Mouse (Mus musculus) heart, postnatal 10 days (tissue): ENCODE measurements around the gene Msi1. TPM values are rescaled to one million over a fixed set of nuclear protein-coding genes. Genes with fewer than 3 reads are reported as not detected.
"Not testable (repeated sequence)": the region's sequence is repeated elsewhere in the genome, so short reads cannot be mapped to it uniquely, and the experiment has no call there.

ENCODE experiments used
- DNase-seq, 2 experiments: peaks; one replicate each; pipeline ENCODE4 v3.0.0; 2021
- intact Hi-C: fragments of 180-260 bp; cut with DNase I; formaldehyde crosslinking; loops from one replicate; pipeline ENCODE4 v1.15.1; 2025
- total RNA-seq, 2 experiments: library from RNA; stranded (reverse); gene quantifications; 2 replicates each; pipeline ENCODE4 v1.2.3; 2021

Gene Msi1
- total RNA-seq, 2 experiments from 2014 or later, result 3.1 to 4.3 TPM

DNA sequence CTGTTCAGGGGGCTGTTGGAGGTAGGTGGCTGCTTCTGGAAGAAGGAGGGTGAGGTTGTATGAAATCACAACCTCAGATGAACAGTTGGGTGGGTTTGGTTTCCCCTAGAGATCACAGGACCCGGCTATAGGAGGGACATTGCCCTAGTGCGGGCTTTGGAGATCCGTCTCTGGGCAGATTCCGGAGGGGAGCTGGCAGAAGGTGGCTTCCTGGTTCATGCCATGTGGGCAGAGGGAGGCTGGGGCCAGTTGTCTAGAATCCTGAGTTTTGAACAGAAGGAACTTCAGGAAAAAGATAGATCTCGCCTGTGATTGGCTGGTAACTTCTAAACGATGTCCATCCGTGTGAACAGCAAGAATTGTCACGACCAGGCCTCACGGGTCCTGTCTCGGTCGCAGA lies 3.0 kb downstream of the Msi1 start:
- intact Hi-C loops, result no loop called here

DNA sequence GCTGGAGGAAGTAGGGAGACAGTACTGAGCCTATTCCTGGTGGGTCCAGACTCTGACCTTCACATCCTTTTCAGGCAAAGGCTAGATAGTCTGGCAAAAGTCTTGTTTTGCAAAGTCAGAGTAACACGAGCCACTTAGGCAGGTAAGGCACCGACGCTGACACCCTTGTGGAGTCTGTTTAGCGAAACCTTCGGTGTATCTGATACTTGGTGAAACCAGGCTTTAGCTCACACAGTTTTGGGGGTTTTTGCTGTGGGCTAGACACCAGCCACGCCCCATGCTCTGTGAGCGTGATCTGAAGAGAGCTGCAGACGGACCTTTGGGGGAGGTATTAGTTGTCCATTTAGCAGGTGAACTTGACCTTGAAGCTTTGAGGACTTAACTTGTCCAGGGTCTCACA lies 3.8 kb downstream of the Msi1 start:
- intact Hi-C loops, result no loop called here
- DNase-seq, result no peak

More for the DNA sequence above, 3.0 kb downstream of the Msi1 start:
- DNase-seq, result no peak

DNA sequence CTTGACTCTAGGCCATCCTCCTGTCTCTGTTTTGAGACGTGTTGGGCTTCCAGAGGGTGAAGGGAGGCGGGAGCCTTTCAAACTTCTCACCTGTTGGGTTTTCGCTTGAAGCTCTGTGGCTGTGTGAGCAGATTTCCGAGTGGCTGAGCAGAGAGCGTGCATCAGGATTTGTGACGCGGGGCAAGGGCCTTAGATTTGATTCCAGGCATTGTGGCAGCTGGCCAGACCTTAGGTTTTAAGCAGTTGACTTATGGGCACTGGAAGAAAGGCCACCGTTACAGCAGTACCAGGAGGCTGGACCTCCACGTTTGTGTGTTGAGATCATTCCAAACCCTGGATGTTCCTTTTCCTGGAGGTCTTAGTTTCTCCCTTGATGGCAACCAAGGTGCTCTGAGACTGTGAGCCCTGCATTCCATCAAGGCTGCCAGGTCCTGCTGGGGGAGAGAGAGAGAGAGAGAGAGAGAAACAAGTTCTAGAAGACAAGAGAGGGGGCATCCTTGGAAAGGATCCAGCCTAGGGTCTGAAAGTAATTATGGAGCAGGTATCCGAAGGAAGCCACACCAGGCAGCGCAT lies 5.0 kb downstream of the Msi1 start:
- intact Hi-C loops, result no loop called here
- DNase-seq, result no peak

DNA sequence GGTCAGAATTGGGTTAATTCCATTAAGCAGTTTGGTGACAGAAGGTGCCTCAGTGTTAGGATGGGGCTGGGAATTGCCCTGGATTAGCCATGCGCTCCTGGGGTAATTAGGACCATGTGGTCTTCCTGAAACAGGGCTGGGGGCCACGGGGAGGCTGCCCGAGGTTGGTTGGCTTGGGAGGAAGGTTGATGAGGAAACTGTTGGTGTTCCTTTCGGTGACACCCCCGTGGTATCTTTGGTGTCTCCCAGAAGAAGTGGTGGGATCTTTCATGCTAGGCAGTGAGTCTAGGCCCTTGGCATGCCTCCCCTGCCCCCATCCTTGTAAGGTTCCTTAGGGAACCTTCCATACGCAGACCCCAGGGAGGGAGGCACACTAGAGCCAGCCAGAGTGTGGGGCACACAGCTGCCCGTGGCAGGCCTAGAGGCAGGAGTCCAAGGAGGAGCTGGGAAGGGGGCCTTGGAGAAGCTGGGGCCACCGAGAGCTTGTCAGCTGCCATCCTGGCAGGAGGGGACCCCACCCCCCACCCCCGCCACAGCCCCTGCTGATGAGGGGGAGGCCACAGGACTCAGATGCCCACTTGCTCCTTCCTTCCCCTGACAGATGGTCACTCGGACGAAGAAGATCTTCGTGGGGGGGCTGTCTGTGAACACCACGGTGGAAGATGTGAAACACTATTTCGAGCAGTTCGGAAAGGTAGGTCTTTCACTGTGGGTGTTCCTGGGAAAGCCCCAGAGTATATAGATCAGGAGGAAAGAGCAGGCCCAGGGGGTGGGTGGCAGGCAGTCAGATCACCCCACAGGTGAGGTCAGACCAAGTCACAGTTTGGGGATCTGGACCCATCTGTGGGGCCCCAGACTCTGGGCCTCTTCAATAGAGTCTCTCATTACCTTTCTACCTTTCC lies 5.7 kb downstream of the Msi1 start:
- intact Hi-C loops, result no loop called here
- DNase-seq, result no peak

DNA sequence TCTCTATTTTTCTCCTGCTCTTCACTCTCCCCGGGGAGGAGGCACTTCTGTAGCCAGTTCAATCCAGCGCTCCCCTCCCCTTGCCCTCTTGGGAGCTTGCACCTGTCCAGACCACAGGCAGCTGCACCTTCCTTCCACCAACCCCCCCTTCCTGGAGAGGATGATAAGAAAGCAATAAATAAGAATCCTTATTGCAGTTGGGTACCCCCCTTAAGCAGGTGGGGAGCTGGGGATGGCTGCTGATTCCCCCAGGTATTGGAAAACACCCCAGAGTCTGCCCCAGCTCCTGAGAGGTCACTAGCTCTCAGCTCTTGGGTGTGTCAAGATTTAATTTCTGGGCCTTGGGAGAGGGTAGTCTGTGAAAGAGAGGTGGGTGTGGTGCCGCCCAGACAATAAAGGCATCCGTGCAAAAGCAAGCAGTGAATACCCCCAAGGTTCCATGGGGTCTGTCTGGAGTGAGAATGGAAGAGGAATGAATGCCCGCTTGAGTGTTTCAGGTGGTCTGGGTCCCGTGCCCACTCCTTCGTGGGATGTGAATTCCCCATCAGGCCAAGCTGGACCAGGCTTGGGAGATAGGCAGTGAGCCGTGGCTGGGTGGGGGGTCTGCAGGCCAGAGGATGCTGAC lies 6.5 kb downstream of the Msi1 start:
- intact Hi-C loops, result no loop called here
- DNase-seq, result no peak

DNA sequence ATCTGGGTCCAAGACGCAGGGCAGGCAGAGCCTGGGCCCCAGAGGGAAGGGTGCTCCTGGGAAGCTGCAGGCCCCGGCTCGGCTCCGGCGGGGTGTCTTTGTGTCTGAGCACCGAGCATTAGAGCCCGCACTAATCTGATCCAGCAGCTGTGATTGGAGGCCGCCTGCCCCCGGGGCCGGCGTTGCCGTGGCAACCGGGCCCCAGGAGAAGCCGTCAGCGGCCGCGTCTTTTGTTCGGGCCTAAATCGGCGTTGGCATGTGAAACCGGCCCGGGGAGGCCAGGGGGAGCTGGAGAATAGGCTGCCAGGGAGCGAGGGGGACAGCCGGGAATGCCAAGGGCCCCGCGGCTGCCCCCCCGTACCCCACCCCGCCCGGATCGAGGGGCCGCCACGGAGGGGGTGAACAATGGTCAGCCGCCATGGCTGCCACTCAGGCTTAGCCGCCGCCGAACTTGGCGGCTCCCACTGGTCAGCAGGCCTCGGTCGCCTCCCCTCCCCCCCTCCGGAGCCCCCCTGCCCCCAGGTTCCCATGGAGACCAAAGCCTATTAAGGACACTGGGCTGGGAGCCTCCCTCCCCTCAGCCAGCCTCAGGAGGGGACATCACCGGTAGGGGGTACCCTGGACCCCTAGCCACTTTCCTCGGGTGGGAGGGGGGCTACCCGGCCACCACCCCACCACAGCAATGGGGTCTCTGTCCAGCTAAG lies 7.2 kb downstream of the Msi1 start:
- intact Hi-C loops, result no loop called here
- peak; percentile 48 to 54 for DNase-seq

DNA sequence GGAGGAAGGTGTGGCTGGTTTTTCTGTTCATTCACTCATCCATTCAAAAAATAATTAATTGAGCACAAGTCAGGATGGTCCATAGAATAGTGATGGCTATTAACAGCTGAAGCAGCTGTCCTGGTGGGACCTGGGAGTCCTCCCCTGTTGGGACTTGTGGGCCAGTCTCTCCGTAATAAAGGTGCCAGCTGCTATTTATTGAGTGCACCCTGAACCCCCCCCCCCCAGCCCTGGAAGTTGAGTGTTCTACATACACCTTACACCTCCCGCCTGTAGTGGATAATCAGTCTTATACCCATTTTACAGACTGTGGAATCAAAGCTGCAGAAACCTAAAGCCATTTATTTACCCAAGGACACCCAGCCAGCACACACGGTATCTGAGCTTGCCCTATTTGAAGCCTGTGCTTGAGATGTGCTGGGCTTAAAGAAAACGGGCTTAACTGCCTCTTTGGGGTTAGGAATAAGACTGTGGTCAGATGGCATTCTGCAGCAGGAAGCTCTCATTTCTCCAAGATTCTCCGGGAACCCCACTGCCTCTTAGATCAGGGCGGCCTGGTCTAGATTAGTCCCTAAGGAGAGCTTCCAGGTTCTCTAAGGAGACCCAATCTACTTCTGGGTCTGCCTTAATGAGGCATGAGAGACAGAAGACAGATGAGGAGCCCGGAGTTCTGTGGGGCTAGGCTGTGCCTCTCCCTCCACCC lies 8.0 kb downstream of the Msi1 start:
- DNase-seq, result no peak
- intact Hi-C loops, result no loop called here

DNA sequence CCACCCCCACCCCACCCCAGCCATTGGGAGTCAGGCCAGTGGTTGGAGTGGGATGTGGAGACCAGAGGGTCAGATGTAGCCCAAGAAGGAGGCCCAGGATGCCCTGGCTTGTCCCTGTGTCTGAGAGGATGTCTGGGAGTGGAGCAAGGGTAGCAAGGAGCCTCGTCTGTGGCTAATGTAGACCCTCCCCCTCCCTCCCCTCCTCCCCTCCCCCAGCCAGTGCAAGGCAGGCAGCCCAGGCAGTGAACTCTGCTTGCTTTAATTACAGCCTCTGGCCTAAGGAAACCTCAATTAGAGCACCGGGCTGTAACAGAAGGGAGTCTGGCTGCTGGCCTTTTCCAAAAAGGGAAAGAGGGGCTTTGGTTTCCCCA lies 8.5 kb downstream of the Msi1 start:
- DNase-seq, result no peak
- intact Hi-C loops, result no loop called here

DNA sequence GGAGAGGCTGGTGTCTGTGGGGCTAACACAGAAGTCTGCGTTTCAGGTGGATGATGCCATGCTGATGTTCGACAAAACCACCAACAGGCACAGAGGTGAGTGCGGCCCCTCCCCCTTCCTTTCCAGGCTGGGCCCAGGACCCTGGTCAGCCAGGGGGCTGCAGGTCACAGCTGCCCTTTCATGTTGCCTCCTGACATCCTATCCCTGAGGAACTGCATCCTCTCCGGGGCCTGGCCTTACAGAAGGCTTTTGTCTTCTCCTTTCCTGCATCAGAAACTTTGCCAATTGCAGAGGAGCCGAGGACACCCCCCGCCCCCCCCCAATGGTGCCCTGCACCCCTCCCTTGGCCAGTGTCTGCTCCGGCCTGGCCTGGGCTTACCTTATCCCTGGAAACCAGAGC lies 9.3 kb downstream of the Msi1 start:
- no peak for DNase-seq
- intact Hi-C loops, result no loop called here

DNA sequence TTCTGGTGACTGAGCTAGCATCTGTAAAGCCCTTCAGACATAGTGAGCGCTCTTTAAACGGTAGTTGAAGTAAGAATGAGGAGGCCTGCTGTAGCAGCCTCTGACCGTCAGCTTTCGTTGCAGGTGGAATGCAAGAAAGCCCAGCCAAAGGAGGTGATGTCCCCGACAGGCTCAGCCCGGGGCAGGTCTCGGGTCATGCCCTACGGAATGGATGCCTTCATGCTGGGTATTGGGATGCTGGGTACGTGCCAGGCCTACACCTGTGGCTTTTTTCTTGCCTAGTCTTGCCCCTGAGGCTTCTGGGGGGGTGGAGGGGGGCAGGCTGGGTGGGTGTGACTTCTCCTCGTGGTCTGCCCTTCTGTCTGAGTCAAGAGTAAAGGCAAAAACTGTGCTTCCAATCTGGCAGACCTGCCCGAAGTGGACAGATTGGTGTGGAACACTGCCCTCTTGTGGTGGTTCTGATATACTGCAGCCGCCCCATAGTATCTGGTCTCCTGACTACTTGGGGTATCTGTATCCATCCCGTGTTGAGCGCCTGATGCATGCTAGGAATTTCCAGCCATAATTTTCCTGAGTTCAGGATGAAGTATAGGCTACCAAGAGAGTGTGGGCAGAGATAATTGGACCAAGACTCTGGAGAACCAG lies 11.9 kb downstream of the Msi1 start:
- intact Hi-C loops, result loop anchor here (1.0 kb wide), 1 partner anchor 82 kb away; no protein-coding TSS in a partner anchor
- peak; percentile 82 to 88 for DNase-seq

DNA sequence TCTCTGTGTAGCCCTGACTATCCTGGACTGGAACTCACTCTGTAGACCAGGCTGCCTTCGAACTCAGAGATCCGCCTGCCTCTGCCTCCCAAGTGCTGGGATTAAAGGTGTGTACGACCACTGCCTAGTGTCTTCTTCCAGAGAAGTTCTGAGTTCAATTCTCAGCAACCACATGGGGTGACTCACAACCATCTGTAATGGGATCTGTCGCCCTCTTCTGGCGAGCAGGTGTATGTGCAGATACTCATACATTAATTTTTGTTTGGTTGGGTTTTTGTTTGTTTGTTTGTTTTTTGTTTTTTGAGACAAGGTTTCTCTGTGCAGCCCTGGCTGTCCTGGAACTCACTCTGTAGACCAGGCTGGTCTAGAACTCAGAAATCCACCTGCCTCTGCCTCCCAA lies 13.3 kb downstream of the Msi1 start:
- DNase-seq, result peak in 1 of 2 experiments; percentile 22
- intact Hi-C loops, result not testable (repeated sequence)

DNA sequence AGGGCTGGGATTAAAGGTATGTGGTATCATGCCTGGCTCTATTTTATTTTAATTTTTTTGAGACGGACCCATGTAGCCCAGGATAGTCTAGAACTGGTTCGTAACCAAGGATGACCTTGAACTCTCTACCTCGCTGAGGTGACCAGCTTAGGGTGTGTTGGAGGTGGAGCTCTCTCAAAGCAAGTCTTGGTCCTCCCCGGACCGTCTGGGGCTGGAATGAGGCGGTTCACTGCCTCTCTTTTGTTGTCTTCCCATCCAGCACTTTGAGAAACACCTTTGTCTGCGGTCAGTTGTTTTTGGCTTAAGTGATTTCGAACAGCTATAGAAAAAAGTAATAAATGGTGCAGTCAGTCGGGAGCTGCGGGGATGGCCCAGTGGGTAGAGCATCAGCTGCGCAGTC lies 14.7 kb downstream of the Msi1 start:
- intact Hi-C loops, result no loop called here
- no peak for DNase-seq

DNA sequence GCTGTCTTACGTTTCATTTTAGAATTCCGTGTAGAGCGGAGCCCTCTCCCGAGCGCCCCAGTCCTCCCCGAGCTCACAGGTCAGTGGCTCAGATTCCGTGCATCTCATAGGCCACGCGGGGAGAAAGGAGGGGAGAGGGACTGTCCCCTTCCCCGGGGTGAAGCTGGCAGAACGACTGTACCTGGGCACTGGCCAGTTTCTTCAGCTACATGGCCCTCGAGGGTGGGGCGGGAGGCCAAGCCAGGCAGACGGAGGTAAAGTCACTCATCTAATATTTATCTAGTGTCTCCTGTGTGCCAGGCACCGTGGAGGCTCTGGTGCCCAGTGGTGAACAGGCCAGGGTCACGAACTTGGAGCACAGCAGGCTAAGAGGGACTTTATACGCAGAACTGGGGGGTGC lies 17.7 kb downstream of the Msi1 start:
- no peak for DNase-seq
- intact Hi-C loops, result no loop called here

DNA sequence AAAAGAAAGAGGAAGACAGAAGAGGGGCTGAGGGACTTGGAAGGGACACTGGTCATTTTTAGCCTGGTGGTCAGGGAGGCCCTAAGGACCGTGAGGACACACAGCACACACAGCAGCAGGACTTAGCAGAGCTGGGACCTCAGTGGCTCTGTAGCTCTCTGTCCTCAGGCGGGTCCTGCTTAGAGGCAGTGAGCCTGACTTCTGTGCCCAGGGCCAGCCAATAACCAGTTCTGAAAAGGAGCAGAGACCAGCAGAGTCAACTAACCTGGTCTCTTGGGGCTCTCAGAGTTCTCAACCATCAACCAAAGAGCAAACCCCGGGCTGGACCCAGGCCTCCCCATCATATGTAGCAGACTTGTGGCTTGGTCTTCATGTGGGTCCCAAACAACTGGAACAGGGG lies 19.8 kb downstream of the Msi1 start:
- intact Hi-C loops, result no loop called here
- no peak for DNase-seq

DNA sequence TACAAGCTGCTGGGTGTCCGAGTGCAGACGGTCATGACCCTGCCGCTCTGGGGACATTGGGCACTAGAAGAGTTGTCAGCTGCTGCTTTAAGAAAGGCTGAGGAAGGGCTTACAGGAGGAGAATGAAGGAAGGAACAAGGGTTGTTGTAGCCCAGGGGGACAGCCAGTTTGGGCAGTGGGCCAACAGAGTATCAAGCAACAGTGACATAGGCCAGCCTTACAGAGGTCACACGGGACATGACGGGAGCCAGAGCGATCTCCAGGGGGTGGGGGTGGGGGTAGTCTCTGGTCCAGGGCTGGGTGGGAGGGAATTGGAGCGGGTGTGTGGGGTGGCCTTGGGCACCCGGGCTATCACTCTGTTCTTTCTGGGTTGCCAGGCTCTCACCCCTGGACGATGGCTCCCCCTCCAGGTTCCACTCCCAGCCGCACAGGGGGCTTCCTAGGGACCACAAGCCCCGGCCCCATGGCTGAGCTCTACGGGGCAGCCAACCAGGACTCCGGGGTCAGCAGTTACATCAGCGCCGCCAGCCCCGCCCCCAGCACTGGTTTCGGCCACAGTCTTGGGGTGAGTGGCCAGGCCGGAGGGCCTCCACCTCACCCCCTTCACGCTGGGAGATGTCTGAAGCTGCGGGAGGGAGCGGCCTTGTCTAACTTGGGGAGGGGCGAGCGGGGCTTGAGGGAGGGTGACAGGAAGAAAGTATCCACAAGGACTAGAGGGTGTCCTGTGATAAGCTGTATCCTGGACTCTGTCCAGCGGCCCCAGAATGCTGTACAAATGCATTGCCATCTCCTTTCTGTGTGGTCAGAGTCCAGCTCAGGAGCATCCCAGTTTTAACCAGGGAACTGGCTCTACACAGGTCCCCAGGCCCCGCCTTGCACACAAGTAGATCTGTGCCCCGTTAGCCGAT lies 21.3 kb downstream of the Msi1 start:
- DNase-seq, result no peak
- intact Hi-C loops, result no loop called here

DNA sequence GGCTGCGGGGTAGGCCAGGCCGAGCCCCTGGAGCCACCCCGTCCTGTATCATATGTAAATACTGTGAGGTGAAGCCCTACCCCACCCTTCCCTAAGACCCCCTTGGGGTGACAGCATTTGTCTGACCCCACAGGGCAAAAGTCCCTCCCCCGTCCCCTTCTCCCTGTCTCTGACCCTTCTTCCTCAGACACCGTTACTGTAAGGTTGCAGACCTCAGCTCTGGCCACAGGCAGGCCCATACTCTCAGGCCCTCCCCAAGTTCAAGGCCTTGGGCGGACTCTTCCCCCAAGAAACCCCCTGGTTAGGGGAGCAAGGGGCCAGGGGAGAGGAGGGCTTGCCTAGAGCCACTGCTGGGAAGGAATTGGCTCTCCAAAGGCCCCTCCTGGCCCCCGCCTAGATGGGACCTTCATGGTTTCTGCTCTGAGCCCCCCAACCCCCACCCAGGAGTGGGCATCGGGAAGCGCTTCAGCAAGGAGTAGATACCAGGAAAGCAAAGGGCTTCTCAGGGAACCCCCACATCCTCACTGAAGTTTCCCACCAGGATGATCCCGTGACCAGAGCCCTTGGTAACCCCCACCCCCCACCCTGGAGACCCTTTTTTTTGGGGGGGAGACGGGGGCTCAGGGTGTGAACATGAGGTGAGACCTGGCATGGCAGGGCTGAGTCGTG lies 25.2 kb downstream of the Msi1 start:
- no peak for DNase-seq
- intact Hi-C loops, result no loop called here

DNA sequence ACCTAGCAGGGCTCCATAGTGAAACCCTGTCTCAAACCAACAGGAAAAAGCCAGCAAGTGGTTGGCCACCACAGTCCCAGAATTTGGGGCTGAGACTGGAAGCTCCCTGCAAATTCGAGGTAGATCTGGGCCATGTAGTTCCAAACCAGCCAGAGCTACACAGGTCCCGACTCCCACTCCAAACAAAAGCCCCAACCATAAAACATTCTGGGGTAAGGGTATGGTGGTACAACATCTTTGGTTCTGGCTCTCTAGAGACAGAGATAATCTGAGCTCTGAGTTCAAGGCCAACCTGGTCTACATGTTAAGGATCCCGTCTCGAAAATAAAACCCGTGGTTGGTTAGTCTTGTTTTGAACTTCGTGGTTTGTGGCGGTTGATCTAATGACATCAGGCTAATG lies 26.4 kb downstream of the Msi1 start:
- DNase-seq, result no peak
- intact Hi-C loops, result no loop called here

DNA sequence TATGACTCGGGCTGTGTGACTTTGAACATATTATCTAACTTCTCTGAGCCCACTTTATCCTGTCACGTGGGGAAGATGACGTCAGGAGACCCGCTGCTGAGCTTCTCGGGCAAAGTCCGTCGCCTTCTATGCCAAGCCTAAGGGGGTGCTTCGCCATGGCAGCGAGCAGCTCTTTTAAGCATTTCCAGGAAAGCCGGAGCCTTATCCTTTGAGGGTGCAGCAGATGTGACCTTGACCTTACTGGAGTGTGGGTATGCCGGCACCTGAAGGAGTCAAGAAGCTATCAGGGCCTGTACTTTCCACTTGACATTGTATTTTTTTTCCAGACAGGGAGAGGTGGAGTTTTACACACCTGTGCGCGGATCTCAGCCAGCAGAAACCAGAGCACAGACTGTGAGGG lies 29.5 kb downstream of the Msi1 start:
- intact Hi-C loops, result no loop called here
- DNase-seq, result no peak
